Mouse (Mus musculus) megakaryocyte, adult 5-6 weeks (primary cell): ENCODE measurements around the gene Ccdc160. TPM values are rescaled to one million over a fixed set of nuclear protein-coding genes. Genes with fewer than 3 reads are reported as not detected.

Experiments
- ATAC-seq: 2 replicates; pipeline ENCODE4 v1.8.0; 2016; ENCODE audit warnings: mild to moderate bottlenecking, inconsistent platforms; ENCODE audit not compliant: poor library complexity, severe bottlenecking
- total RNA-seq, 2 experiments: library from RNA; stranded (forward) in 1 of 2; stranded (reverse) in 1 of 2; fragments of 153-499, 151-499 nt in 1 of 2; fragments of 221-1000, 200-1000 nt in 1 of 2; gene quantifications; 2 replicates each; pipeline versions ENCODE4 v1.2.3 to v1.2.4; 2015 to 2017

Gene Ccdc160
- not detected in 2 replicates for total RNA-seq (2015)
- total RNA-seq (2017), result 0.29 TPM in 1 of 2 replicates, not detected in the other

DNA sequence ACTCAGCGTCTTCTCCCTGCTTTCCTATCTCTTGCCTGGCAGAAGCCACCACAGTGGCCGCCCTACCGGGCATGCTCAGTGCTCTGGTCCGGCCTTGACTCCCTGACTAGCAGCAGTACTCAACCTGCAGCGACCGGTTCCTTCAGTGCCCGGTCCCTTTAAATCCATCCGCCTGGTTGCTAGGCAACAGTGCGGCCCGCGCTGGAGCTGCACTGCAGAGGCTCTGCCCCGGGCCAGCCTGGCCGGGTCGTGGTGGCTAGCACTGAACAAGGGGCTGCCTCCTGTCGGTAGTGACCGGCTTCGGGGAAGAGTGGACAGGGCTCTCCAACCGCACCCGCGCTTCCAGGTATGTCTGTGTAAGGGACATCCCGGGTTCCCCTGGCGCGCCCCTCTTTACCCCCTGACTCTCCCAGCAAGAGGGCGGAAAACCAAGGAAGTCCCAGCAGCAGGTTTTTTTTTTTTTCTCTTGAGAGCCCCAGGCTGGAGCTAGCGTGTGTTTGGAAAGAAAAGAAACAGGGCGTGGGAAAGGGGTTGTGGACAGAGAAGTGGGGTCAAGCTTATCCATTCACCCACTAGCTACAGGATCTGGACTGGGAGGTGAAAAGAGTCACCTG is at the start of gene Ccdc160:
TSS of gene Ccdc160 (plus strand) at position 221 of the 614 bp plus-strand sequence.
- ATAC-seq, result no peak

GRCm38 (mm10) chrX:52743781-52744180 is 47.2 kb upstream of the Ccdc160 start:
- no peak for ATAC-seq

DNA sequence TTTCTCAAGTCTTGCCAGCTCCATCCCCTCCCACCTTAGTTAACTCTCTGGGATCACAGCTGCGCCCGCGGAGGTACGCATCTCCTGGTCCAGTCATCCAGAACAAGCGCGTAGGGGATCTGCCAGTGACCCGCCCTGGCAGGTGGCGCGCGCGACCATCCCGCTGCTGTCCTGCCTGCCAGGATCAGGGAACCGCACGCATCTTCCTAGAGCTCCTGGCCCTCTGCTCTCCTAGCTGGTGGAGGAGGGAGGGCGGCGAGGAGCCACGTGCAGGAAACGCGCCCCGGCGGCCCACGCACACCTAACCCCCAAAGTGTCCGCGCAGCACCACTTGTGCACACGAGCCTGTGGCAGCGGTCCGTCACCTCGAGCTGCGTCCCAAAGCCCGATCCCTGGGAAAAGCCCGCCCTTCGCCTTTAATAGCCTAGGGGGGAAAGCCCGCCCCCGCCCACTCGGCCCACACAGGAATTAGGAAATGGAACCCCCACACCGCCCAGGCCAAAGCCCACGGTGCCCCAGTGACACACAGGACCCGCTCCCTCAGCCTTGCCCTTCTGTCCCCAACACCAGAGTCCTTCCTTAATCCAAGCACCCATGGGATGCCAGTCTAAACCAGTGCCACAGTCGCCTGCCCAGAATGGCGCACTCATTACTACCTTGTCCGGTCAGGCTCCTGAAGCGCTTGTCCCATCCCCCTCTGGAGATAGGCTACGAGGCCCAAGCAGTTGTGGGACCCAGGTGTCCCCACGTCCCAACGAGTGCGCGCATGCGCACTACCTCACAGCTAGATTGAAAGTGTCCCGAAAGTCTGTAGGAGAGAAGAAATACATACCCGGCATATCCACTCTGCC is 46.6 kb upstream of the Ccdc160 start:
- ATAC-seq, result peak; percentile 56

GRCm38 (mm10) chrX:52745462-52745861 is 45.5 kb upstream of the Ccdc160 start:
- peak; percentile 40 for ATAC-seq

DNA sequence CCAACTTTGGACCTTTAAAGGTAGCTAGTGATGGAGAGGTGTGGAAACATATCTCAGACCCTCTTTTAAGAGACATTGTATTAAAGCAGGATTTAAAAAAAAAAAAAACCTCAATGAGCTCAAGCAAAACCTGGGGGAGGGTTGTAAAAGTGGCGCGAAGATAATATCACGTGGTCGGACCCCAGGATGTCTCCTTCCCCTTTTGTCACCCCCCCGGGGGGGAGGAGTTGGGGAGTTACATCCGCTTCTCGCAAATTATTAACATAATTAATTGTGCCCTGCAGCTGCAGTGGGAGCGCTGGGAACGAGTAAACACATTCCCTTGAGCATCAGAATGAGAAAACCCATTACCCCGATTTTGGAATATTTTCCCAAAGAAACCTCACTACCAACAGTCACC is 45.1 kb upstream of the Ccdc160 start:
- peak; percentile 36; the same call in 1 of the 2 replicates for ATAC-seq

GRCm38 (mm10) chrX:52746849-52747248 is 44.2 kb upstream of the Ccdc160 start:
- no peak for ATAC-seq

- ATAC-seq, result no peak
These were observed 37.4 kb upstream of the Ccdc160 start for GRCm38 (mm10) chrX:52753491-52754085.

DNA sequence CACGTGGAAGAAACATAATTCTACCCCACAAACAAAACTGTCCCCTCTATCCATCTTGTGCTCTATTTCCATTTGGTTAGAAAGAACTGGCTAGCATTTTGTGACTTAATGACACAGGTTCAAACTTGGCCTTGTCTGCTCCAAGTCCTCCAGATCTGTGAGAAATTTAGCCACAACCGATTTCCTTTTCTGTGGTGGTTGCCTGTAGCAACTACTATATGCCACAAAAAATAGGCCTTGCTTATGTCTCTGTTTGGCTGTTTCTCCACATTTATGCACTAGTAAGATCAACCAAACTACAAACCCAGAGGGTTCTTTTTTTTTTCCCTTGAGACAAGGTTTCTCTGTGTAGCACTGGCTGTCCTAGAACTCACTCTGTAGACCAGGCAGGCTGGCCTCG is 33.8 kb upstream of the Ccdc160 start:
- no peak for ATAC-seq

GRCm38 (mm10) chrX:52759232-52759631 is 31.8 kb upstream of the Ccdc160 start:
- ATAC-seq, result no peak

- ATAC-seq, result no peak
These were observed 30.6 kb upstream of the Ccdc160 start for GRCm38 (mm10) chrX:52760191-52760945.

GRCm38 (mm10) chrX:52762221-52762620 is 28.8 kb upstream of the Ccdc160 start:
- ATAC-seq, result no peak

- peak; percentile 68 for ATAC-seq
These were observed 15.0 kb upstream of the Ccdc160 start for GRCm38 (mm10) chrX:52775973-52776372.

DNA sequence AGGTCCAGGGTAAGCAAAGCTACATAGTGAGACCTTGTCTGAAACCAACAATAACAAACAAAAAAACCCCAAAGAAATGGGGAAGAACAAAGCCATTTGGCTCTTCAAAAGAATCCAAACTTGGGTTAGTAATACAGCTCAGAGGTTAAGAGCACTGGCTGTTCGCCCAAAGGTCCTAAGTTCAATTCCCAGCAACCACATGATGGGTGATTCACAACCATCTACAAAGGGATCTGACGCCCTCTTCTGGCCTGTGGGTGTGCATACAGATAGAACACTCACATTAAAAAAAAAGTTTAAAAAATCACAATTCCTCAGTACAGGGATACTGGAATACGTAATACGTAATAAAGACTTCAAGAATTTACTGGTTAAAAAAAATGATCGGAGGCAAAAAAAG is 13.3 kb upstream of the Ccdc160 start:
- no peak for ATAC-seq

- ATAC-seq, result peak; percentile 93
These were observed 7.1 kb upstream of the Ccdc160 start for GRCm38 (mm10) chrX:52783898-52784297.

DNA sequence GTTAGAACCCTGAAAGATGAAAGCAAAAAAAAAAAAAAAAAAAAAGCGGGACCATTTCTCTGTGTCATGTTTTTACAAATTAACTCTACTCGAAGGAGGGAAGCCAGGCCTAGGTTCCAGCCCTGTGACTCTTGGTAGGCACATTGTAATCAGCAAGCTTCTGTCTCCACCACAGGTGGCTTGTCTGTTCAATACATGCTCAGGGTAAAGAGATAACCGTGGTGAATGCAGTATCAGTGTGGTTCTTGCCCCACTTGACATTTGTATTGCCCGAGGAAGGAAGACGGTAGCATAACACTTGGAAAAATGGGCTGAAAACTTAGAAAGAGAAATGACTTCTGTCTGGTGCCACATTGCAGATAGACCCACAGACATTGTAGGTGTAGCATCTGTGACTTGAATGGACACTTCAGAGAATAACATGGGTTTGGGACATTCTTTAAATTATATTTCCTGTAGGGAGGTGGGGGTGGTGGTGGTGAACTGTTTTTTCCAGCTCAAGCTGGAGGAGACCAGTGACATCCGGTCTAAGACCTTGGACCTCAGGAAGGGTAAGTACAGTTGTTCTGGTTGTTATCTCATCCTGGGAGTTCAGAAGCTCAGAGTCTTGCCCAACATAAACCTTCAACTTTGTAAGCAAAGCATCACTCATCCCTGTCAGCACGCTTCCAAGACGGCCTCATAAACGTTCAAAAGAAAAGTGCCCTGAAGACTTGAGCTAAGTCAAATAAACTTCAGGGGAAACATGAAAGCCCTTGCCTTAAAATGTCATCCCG is 1.1 kb downstream of the Ccdc160 start:
- no peak for ATAC-seq

- no peak for ATAC-seq
These were observed 1.9 kb downstream of the Ccdc160 start for GRCm38 (mm10) chrX:52792861-52793260.

DNA sequence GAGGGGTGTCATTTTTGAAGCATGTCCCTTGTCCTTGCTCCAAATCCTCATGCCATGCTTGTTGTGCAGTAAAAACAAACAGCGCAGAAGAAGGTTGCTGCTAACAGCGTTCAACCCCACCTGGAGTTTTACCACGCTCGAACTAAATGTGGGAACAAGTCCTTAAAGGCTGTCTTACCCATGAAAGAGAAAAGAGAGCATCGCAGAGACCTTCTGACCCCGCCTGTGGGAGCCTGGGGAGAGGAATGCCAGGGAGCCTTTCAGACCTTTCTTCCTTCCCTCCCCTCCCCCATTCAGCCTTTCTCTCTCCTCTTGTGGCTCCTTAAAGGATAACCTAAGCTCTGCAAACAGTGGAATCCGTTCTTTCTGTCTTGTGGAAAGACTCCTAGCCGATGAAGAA is 4.8 kb downstream of the Ccdc160 start:
- ATAC-seq, result no peak

GRCm38 (mm10) chrX:52797031-52797625 is 6.1 kb downstream of the Ccdc160 start:
- ATAC-seq, result no peak

- ATAC-seq, result no peak
These were observed 7.3 kb downstream of the Ccdc160 start for GRCm38 (mm10) chrX:52798255-52798654.

GRCm38 (mm10) chrX:52799566-52799965 is 8.6 kb downstream of the Ccdc160 start:
- no peak for ATAC-seq
